Comparison of ENCODE assay signal across 7 mouse cellular contexts in the genomic region with DNA sequence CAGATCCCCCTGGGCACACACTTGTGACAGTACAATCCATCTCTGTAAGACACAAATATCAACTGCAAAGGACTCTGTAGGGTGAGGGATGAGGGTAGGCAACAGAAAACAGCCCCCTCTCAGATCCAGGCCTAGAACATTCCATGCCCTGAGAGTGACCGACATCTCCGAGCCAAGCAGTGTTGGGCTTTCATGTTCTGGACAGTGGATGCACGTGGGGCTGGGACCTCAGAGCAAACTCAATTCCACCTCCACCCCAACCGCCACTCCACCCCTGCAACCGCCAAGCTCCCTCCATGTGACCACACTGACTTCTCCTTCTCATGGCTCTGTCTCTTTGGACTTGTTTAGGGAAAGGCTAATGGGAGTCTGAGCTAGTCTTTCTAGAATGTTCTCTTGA. TPM values are rescaled to one million over a fixed set of nuclear protein-coding genes. Genes with fewer than 3 reads are reported as not detected.
A peak's percentile ranks its signal among the peaks of the same experiment; 100 is the strongest.
DNase-seq lines count a peak whose midpoint lies in the region; ATAC-seq and TF ChIP-seq lines count a peak whose summit lies in the region.

No protein-coding gene starts in this region.

- no peak for DNase-seq in lung, adult 2 months
- no peak for DNase-seq in cerebellum, postnatal 36 days
- DNase-seq in c-Kit-positive CD71-positive TER-119-positive erythroid progenitor cells, embryonic 14.5 days (ENCODE audit: low spot score) = no peak

- no peak for TF ChIP-seq CTCF in lung, adult 2 months (IDR thresholded peaks at IDR 0.05; ENCODE audit: insufficient read depth, low read length)

- H3K27ac ChIP-seq in lung, embryonic 16.5 days (ENCODE audit: low read length) = no peak overlapping the region
- peak overlapping the region; percentile 53 for H3K27ac ChIP-seq in hindbrain, embryonic 15.5 days (replicated peaks)
- H3K27ac ChIP-seq in limb, embryonic 15.5 days = peak overlapping the region; percentile 94
- H3K27ac ChIP-seq in stomach, embryonic 16.5 days (ENCODE audit: low read length) = peak overlapping the region; percentile 59

- no peaks in the 10 kb centered on the region for H3K36me3 ChIP-seq in lung, embryonic 16.5 days (ENCODE audit: control insufficient read depth, insufficient read depth, low read length)
- H3K36me3 ChIP-seq in hindbrain, embryonic 15.5 days = no peaks in the 10 kb centered on the region
- H3K36me3 ChIP-seq in limb, embryonic 15.5 days = no peaks in the 10 kb centered on the region
- no peaks in the 10 kb centered on the region for H3K36me3 ChIP-seq in stomach, embryonic 16.5 days (ENCODE audit: control insufficient read depth, insufficient read depth, low read length)

- H3K9ac ChIP-seq in lung, embryonic 16.5 days (ENCODE audit: low read length) = no peak overlapping the region
- H3K9ac ChIP-seq in hindbrain, embryonic 15.5 days = no peak overlapping the region
- H3K9ac ChIP-seq in limb, embryonic 15.5 days = no peak overlapping the region
- H3K9ac ChIP-seq in stomach, embryonic 16.5 days (ENCODE audit: low read length) = peak overlapping the region; percentile 59; the same call in 1 of the 2 replicates

- no peaks in the 10 kb centered on the region for H3K9me3 ChIP-seq in lung, embryonic 16.5 days (ENCODE audit: control insufficient read depth, low read length)
- no peaks in the 10 kb centered on the region for H3K9me3 ChIP-seq in hindbrain, embryonic 15.5 days
- no peaks in the 10 kb centered on the region for H3K9me3 ChIP-seq in limb, embryonic 15.5 days
- H3K9me3 ChIP-seq in stomach, embryonic 16.5 days (replicated peaks; ENCODE audit: control insufficient read depth, low read length) = no peaks in the 10 kb centered on the region

- no peak overlapping the region for H3K4me3 ChIP-seq in lung, embryonic 16.5 days (ENCODE audit: low read length)
- no peak overlapping the region for H3K4me3 ChIP-seq in lung, adult 2 months (replicated peaks; ENCODE audit: extremely low read depth, low read depth, low read length)
- no peak overlapping the region for H3K4me3 ChIP-seq in hindbrain, embryonic 15.5 days
- H3K4me3 ChIP-seq in limb, embryonic 15.5 days = 0 out of 2 replicates have a peak overlapping the region, but pooled peaks have one; percentile 18
- no peak overlapping the region for H3K4me3 ChIP-seq in stomach, embryonic 16.5 days (replicated peaks; ENCODE audit: low read length)

- peak overlapping the region; percentile 55 for H3K4me2 ChIP-seq in lung, embryonic 16.5 days (ENCODE audit: low read depth, low read length)
- peak overlapping the region; percentile 48 for H3K4me2 ChIP-seq in hindbrain, embryonic 15.5 days
- H3K4me2 ChIP-seq in limb, embryonic 15.5 days = peak overlapping the region; percentile 47
- peak overlapping the region; percentile 48 for H3K4me2 ChIP-seq in stomach, embryonic 16.5 days (ENCODE audit: low read depth, low read length)

- peaks cover 18% of the 10 kb centered on the region for H3K4me1 ChIP-seq in lung, embryonic 16.5 days (replicated peaks; ENCODE audit: control insufficient read depth, insufficient read depth, low read length)
- H3K4me1 ChIP-seq in lung, adult 2 months (ENCODE audit: control insufficient read depth, insufficient read depth, low read length) = no peaks in the 10 kb centered on the region
- peaks cover 56% of the 10 kb centered on the region for H3K4me1 ChIP-seq in hindbrain, embryonic 15.5 days (replicated peaks)
- peaks cover 46% of the 10 kb centered on the region for H3K4me1 ChIP-seq in limb, embryonic 15.5 days
- peaks cover 35% of the 10 kb centered on the region for H3K4me1 ChIP-seq in stomach, embryonic 16.5 days (ENCODE audit: control insufficient read depth, insufficient read depth, low read length)

- no peak for TF ChIP-seq POLR2A in lung, adult 2 months (IDR thresholded peaks at IDR 0.05; ENCODE audit: borderline replicate concordance, extremely low read depth, low read depth, low read length)

- 52% methylated on average over 5 of the region's 5 CpGs for WGBS in lung, embryonic 16.5 days
- 75% methylated on average over 5 of the region's 5 CpGs for WGBS in lung, adult 2 months
- WGBS in hindbrain, embryonic 15.5 days = 48% methylated on average over 5 of the region's 5 CpGs
- WGBS in limb, embryonic 15.5 days = 33% methylated on average over 5 of the region's 5 CpGs
- 55% methylated on average over 5 of the region's 5 CpGs for WGBS in stomach, embryonic 16.5 days

- ATAC-seq in lung, embryonic 16.5 days (ENCODE audit: low read depth) = no peak
- ATAC-seq in hindbrain, embryonic 15.5 days (ENCODE audit: low FRiP score, low read depth) = no peak
- no peak for ATAC-seq in limb, embryonic 15.5 days (ENCODE audit: insufficient number of reproducible peaks, low FRiP score, low TSS enrichment, low read depth)
- no peak for ATAC-seq in stomach, embryonic 16.5 days (ENCODE audit: insufficient read depth, low FRiP score)

- H3K27me3 ChIP-seq in lung, embryonic 16.5 days (ENCODE audit: control insufficient read depth, insufficient read depth, low read depth, low read length) = peaks cover 18% of the 10 kb centered on the region
- H3K27me3 ChIP-seq in hindbrain, embryonic 15.5 days = no peaks in the 10 kb centered on the region
- H3K27me3 ChIP-seq in limb, embryonic 15.5 days = peaks cover 4% of the 10 kb centered on the region; the same call in 1 of the 2 replicates
- H3K27me3 ChIP-seq in stomach, embryonic 16.5 days (ENCODE audit: control insufficient read depth, insufficient read depth, low read length) = no peaks in the 10 kb centered on the region

RNA-seq across cellular contexts. Expression of a gene that starts 19.1 kb away (rescaled TPM):
- 0.08 TPM in 1 of 2 replicates, not detected in the other for polyA plus RNA-seq in lung, embryonic 16.5 days (2015; fragmentation: Nextera tagmentation; extraction: Ambion mirVana)
- 7.9 and 14.0 TPM in 2 replicates for polyA plus RNA-seq in lung, adult 2 months (2012; rRNA removed)
- polyA plus RNA-seq in hindbrain, embryonic 15.5 days (2015; fragmentation: Nextera tagmentation; extraction: Ambion mirVana) = not detected in 2 replicates
- polyA plus RNA-seq in limb, embryonic 15.5 days (2015; fragmentation: Nextera tagmentation; extraction: Ambion mirVana) = 0.09 and 0.15 TPM in 2 replicates
- polyA plus RNA-seq in stomach, embryonic 16.5 days (2015; fragmentation: Nextera tagmentation; extraction: Ambion mirVana) = 2.0 and 2.3 TPM in 2 replicates

RNA-seq across cellular contexts. Expression of a gene that starts 46.8 kb away (rescaled TPM):
- 0.55 and 1.8 TPM in 2 replicates for polyA plus RNA-seq in lung, embryonic 16.5 days (2015; fragmentation: Nextera tagmentation; extraction: Ambion mirVana)
- 4.8 and 5.7 TPM in 2 replicates for polyA plus RNA-seq in lung, adult 2 months (2012; rRNA removed)
- polyA plus RNA-seq in hindbrain, embryonic 15.5 days (2015; fragmentation: Nextera tagmentation; extraction: Ambion mirVana) = 0.25 and 1.6 TPM in 2 replicates
- 0.64 and 0.88 TPM in 2 replicates for polyA plus RNA-seq in limb, embryonic 15.5 days (2015; fragmentation: Nextera tagmentation; extraction: Ambion mirVana)
- polyA plus RNA-seq in stomach, embryonic 16.5 days (2015; fragmentation: Nextera tagmentation; extraction: Ambion mirVana) = 0.70 and 1.0 TPM in 2 replicates

RNA-seq across cellular contexts. Expression of a gene that starts 52.6 kb away (rescaled TPM):
- 0.10 and 0.16 TPM in 2 replicates for polyA plus RNA-seq in lung, embryonic 16.5 days (2015; fragmentation: Nextera tagmentation; extraction: Ambion mirVana)
- not detected in 2 replicates for polyA plus RNA-seq in lung, adult 2 months (2012; rRNA removed)
- 0.04 and 0.10 TPM in 2 replicates for polyA plus RNA-seq in hindbrain, embryonic 15.5 days (2015; fragmentation: Nextera tagmentation; extraction: Ambion mirVana)
- polyA plus RNA-seq in limb, embryonic 15.5 days (2015; fragmentation: Nextera tagmentation; extraction: Ambion mirVana) = 0.05 and 0.09 TPM in 2 replicates
- polyA plus RNA-seq in stomach, embryonic 16.5 days (2015; fragmentation: Nextera tagmentation; extraction: Ambion mirVana) = 0.17 and 0.43 TPM in 2 replicates
